Mouse (Mus musculus) bone marrow macrophage, adult 2 months (primary cell): Measurements from ENCODE around the gene Nfrkb.

Source experiments
- CTCF ChIP-seq: IDR thresholded peaks from 2 replicates; pipeline ENCODE4 v1.5.1; 2012; ENCODE audit warnings: low read depth, mild to moderate bottlenecking, low read length, moderate library complexity
- POLR2A ChIP-seq: IDR thresholded peaks from 2 replicates; pipeline ENCODE4 v1.6.1; 2012; ENCODE audit warnings: mild to moderate bottlenecking, low read depth, low read length, borderline replicate concordance

DNA sequence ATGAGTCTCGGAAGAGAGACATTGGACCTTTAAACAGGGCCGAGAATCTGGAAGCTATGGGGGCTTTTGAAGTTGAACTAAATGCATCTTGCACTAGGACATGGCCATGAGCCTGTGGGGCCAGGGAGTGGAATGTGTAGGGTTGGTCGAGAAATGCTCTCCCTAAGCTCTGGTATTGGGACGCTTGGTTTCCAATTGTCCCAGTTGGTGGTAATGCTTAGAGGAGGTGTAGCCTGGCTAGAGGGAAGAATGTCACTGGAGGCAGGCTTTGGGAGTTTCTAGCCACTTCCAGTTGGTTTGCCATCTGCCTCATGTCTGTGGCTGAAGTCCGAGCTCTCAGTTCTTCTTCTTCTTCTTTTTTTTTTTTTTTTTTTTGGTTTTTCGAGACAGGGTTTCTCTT is 53.3 kb downstream of the Nfrkb start:
- TF ChIP-seq POLR2A (no peak), CTCF (no peak)
